Mouse (Mus musculus) kidney, adult 2 months (tissue): ENCODE measurements at regions not wholly inside any gene's neighbourhood (a gene's known extent, or its start where the extent isn't known, plus 50 kb on each side); places are given as distances from the start of the nearest gene placed in this dataset.

Source experiments
- CTCF ChIP-seq: fragments of 200-500 bp; conservative IDR thresholded peaks from 2 replicates; pipeline ENCODE4 v1.5.1; 2011; ENCODE audit warnings: low read depth, mild to moderate bottlenecking, control low read depth, low read length, moderate library complexity, mixed read lengths; ENCODE audit not compliant: insufficient read depth, insufficient read length
- POLR2A ChIP-seq: fragments of 200-500 bp; IDR thresholded peaks from one replicate; pipeline ENCODE4 v1.6.1; 2011; ENCODE audit warnings: low read depth, low read length, control low read depth

GRCm38 (mm10) chr2:172620001-172620400 lies 70.6 kb downstream of the Tfap2c start:
- no peak for TF ChIP-seq CTCF
- no peak for TF ChIP-seq POLR2A
